Mouse (Mus musculus) kidney, postnatal 4 days (tissue): Measurements from ENCODE around the gene Sobp.

ENCODE experiments used
- DNase-seq, 2 experiments: peaks; one replicate each; pipeline ENCODE4 v3.0.0; 2021; ENCODE audit warnings: mixed read lengths in 2 of 2

Sobp gene

GRCm38 (mm10) chr10:43033481-43034248, 140.7 kb downstream of the Sobp start:
- no peak for DNase-seq

GRCm38 (mm10) chr10:43027006-43027405, 147.3 kb downstream of the Sobp start:
- peak; percentile 44 to 62 for DNase-seq

GRCm38 (mm10) chr10:43023454-43024194, 150.7 kb downstream of the Sobp start:
- DNase-seq, result no peak

GRCm38 (mm10) chr10:43022190-43022761, 152.1 kb downstream of the Sobp start:
- peak in 1 of 2 experiments; percentile 23 for DNase-seq

- DNase-seq, result peak; percentile 52 to 62
These were observed 152.7 kb downstream of the Sobp start for GRCm38 (mm10) chr10:43021512-43022116.

GRCm38 (mm10) chr10:43021017-43021416, 153.3 kb downstream of the Sobp start:
- DNase-seq, result peak in 1 of 2 experiments; percentile 18

- no peak for DNase-seq
These were observed 159.5 kb downstream of the Sobp start for GRCm38 (mm10) chr10:43014782-43015181.

- DNase-seq, result no peak
These were observed 160.0 kb downstream of the Sobp start for GRCm38 (mm10) chr10:43014358-43014757.

GRCm38 (mm10) chr10:43008116-43008515, 166.2 kb downstream of the Sobp start:
- DNase-seq, result no peak

GRCm38 (mm10) chr10:43006534-43006933, 167.8 kb downstream of the Sobp start:
- no peak for DNase-seq

- no peak for DNase-seq
These were observed 168.7 kb downstream of the Sobp start for GRCm38 (mm10) chr10:43005677-43006076.

GRCm38 (mm10) chr10:43005031-43005430, 169.3 kb downstream of the Sobp start:
- DNase-seq, result no peak

- DNase-seq, result no peak
These were observed 170.1 kb downstream of the Sobp start for GRCm38 (mm10) chr10:43004174-43004734.

GRCm38 (mm10) chr10:43003466-43003757, 170.9 kb downstream of the Sobp start:
- DNase-seq, result no peak

- peak; percentile 43 to 44 for DNase-seq
These were observed 171.4 kb downstream of the Sobp start for GRCm38 (mm10) chr10:43002721-43003465.

- peak; percentile 72 to 80 for DNase-seq
These were observed 172.2 kb downstream of the Sobp start for GRCm38 (mm10) chr10:43002066-43002678.

- no peak for DNase-seq
These were observed 172.9 kb downstream of the Sobp start for GRCm38 (mm10) chr10:43001433-43001832.

- no peak for DNase-seq
These were observed 175.0 kb downstream of the Sobp start for GRCm38 (mm10) chr10:42999324-42999723.

GRCm38 (mm10) chr10:42997278-42997677, 177.1 kb downstream of the Sobp start:
- no peak for DNase-seq

- no peak for DNase-seq
These were observed 178.8 kb downstream of the Sobp start for GRCm38 (mm10) chr10:42995484-42995895.

- peak; percentile 49 to 65 for DNase-seq
These were observed 180.0 kb downstream of the Sobp start for GRCm38 (mm10) chr10:42994331-42994782.

GRCm38 (mm10) chr10:42991018-42991417, 183.3 kb downstream of the Sobp start:
- DNase-seq, result no peak
